Mouse (Mus musculus) C2C12 (cell line): Measurements from ENCODE around the gene Scn1b.

Experiments
- CEBPB ChIP-seq: IDR thresholded peaks from one replicate; pipeline ENCODE4 v1.6.1; 2011; ENCODE audit warnings: low read depth, mild to moderate bottlenecking, control low read depth, moderate library complexity
- CTCF ChIP-seq: IDR thresholded peaks from one replicate; pipeline ENCODE4 v1.5.1; 2011; ENCODE audit not compliant: control insufficient read depth, insufficient read depth, insufficient read length
- MAX ChIP-seq: IDR thresholded peaks from one replicate; pipeline ENCODE4 v1.6.1; 2011; ENCODE audit warnings: mild to moderate bottlenecking, control low read depth
- MYOD1 ChIP-seq: IDR thresholded peaks from one replicate; pipeline ENCODE4 v1.6.1; 2011; ENCODE audit warnings: low read depth; ENCODE audit not compliant: control insufficient read depth, insufficient read length
- MYOG ChIP-seq: IDR thresholded peaks from one replicate; pipeline ENCODE4 v1.6.1; 2011; ENCODE audit not compliant: control insufficient read depth, insufficient read length; ENCODE audit errors: extremely low read depth
- USF1 ChIP-seq: IDR thresholded peaks from one replicate; pipeline ENCODE4 v1.6.1; 2011; ENCODE audit warnings: low read depth, mild to moderate bottlenecking, control low read depth, moderate library complexity

DNA sequence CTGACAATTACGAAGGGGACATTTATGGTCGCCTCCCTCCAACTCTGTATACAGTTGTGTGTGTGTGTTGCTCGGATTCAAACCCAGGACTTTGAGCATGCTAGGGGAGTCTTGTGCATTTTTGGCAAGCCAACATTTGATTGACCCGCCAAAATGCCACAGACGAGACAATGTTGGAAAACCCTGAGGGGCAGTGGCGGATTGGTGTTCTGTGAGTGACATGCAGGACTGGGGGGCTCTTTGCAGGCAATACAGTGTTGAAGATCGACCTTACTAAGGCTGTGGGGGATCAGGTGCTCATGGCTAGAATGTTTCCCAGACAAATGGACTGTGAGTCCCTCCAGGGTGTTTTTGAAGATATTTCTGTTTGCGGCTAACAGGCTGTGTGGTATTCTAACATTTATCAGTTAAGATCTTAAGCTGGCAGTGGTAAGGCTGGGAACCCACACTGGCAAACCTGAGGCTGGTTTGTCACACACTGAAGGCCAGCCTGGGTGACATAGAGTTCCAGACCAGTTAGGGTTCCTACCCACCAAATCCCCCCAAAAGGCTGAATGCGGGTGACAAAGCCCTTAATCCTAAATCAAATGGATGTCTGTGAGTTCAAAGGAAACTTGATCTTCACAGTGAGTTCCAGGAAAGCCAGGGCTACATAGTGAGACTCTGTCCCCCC is 29.8 kb downstream of the Scn1b start:
- TF ChIP-seq MAX (no peak), USF1 (no peak), CEBPB (no peak), CTCF (no peak), MYOD1 (no peak), MYOG (no peak)
